Mouse (Mus musculus) myocyte (in vitro differentiated cells): ENCODE measurements around the gene Myoz1. TPM values are rescaled to one million over a fixed set of nuclear protein-coding genes. Genes with fewer than 3 reads are reported as not detected.

Experiments used
- H3K27me3 ChIP-seq: one replicate; pipeline ENCODE4 v1.6.1; 2011; ENCODE audit not compliant: control insufficient read depth, insufficient read depth, insufficient read length
- H3K36me3 ChIP-seq: one replicate; pipeline ENCODE4 v1.6.1; 2011; ENCODE audit not compliant: control insufficient read depth, insufficient read depth
- H3K4me2 ChIP-seq: one replicate; pipeline ENCODE4 v1.6.1; 2011; ENCODE audit warnings: low read depth, control low read depth
- H3K4me3 ChIP-seq: one replicate; pipeline ENCODE4 v1.5.1; 2011; ENCODE audit warnings: mild to moderate bottlenecking, control low read depth, moderate library complexity
- H3K79me2 ChIP-seq: one replicate; pipeline ENCODE4 v1.6.1; 2011; ENCODE audit not compliant: control insufficient read depth, insufficient read depth
- H3ac ChIP-seq: one replicate; pipeline ENCODE4 v1.6.1; 2011; ENCODE audit not compliant: control insufficient read depth, insufficient read length
- CEBPB ChIP-seq: IDR thresholded peaks from 2 replicates; pipeline ENCODE4 v1.6.1; 2011; ENCODE audit warnings: mild to moderate bottlenecking, moderate library complexity; ENCODE audit not compliant: poor library complexity, insufficient read depth, severe bottlenecking
- E2F4 ChIP-seq: IDR thresholded peaks from one replicate; pipeline ENCODE4 v1.6.1; 2011; ENCODE audit warnings: mild to moderate bottlenecking, control low read depth, moderate library complexity; ENCODE audit not compliant: insufficient read depth
- MAX ChIP-seq: IDR thresholded peaks from one replicate; pipeline ENCODE4 v1.6.1; 2011; ENCODE audit warnings: low read depth, mild to moderate bottlenecking, control low read depth
- MYOD1 ChIP-seq, 3 experiments: IDR thresholded peaks; one replicate each; pipeline ENCODE4 v1.6.1; 2011; ENCODE audit warnings: control low read depth in 2 of 3, low read depth in 2 of 3, mild to moderate bottlenecking in 2 of 3, moderate library complexity in 1 of 3; ENCODE audit not compliant: insufficient read length in 2 of 3, control insufficient read depth in 1 of 3
- MYOG ChIP-seq, 3 experiments: IDR thresholded peaks; one replicate each; pipeline ENCODE4 v1.6.1; 2011; ENCODE audit warnings: control low read depth in 2 of 3, low read depth in 2 of 3, mild to moderate bottlenecking in 2 of 3; ENCODE audit not compliant: insufficient read length in 2 of 3, control insufficient read depth in 1 of 3, insufficient read depth in 1 of 3
- POLR2A ChIP-seq: IDR thresholded peaks from one replicate; pipeline ENCODE4 v1.6.1; 2011; ENCODE audit warnings: low read depth, mild to moderate bottlenecking, control low read depth, moderate library complexity; ENCODE audit not compliant: insufficient read length
- POLR2AphosphoS2 ChIP-seq: IDR thresholded peaks from one replicate; pipeline ENCODE4 v1.6.1; 2011; ENCODE audit warnings: low read depth, control low read depth; ENCODE audit not compliant: insufficient read length
- REST ChIP-seq: IDR thresholded peaks from one replicate; pipeline ENCODE4 v1.6.1; 2011; ENCODE audit warnings: mild to moderate bottlenecking, control low read depth, moderate library complexity; ENCODE audit not compliant: insufficient read depth, insufficient read length
- SRF ChIP-seq: IDR thresholded peaks from one replicate; pipeline ENCODE4 v1.6.1; 2011; ENCODE audit warnings: low read depth; ENCODE audit not compliant: control insufficient read depth, insufficient read length
- TCF12 ChIP-seq: IDR thresholded peaks from one replicate; pipeline ENCODE4 v1.6.1; 2011; ENCODE audit warnings: mild to moderate bottlenecking, control low read depth; ENCODE audit not compliant: poor library complexity, insufficient read depth, severe bottlenecking
- TCF3 ChIP-seq: IDR thresholded peaks from one replicate; pipeline ENCODE4 v1.6.1; 2011; ENCODE audit warnings: low read depth, control low read depth; ENCODE audit not compliant: insufficient read length
- USF1 ChIP-seq: IDR thresholded peaks from one replicate; pipeline ENCODE4 v1.6.1; 2011; ENCODE audit warnings: low read depth, mild to moderate bottlenecking, control low read depth, moderate library complexity
- polyA plus RNA-seq: library from polyadenylated mRNA; unstranded; fragments of >200 nt; fragmentation: generic; extraction: Trizol; gene quantifications from one replicate; pipeline ENCODE4 v1.2.1, GENCODE M21; 2012; ENCODE audit warnings: missing spikeins

The Myoz1 gene
- polyA plus RNA-seq, 1 experiment, result 8.6 TPM

GRCm38 (mm10) chr14:20651000-20651399, 5.3 kb downstream of the Myoz1 start:
- H3K4me2 ChIP-seq, result no peak overlapping the region
- H3K27me3 ChIP-seq, result no peaks in the 10 kb centered on the region
- H3K79me2 ChIP-seq, result no peaks in the 10 kb centered on the region
- peak; percentile 55 to 82 (median 79) for TF ChIP-seq MYOD1 (IDR thresholded peaks at IDR 0.05; ENCODE audit: control insufficient read depth in 1 of 3, insufficient read length in 2 of 3, low read depth in 2 of 3)
- no peak for TF ChIP-seq REST
- peak; percentile 29 to 85 (median 72) for TF ChIP-seq MYOG (IDR thresholded peaks at IDR 0.05; ENCODE audit: control insufficient read depth in 1 of 3, insufficient read depth in 1 of 3, insufficient read length in 2 of 3, low read depth in 2 of 3)
- no peak overlapping the region for H3K4me3 ChIP-seq
- H3K36me3 ChIP-seq, result no peaks in the 10 kb centered on the region
- H3ac ChIP-seq, result no peak overlapping the region

GRCm38 (mm10) chr14:20646381-20646780, 10.0 kb downstream of the Myoz1 start:
- Histone ChIP-seq H3K36me3 (no peaks in the 10 kb centered on the region), H3K79me2 (peaks cover 8% of the 10 kb centered on the region), H3K27me3 (no peaks in the 10 kb centered on the region), H3K4me3 (no peak overlapping the region), H3K4me2 (no peak overlapping the region), H3ac (no peak overlapping the region)
- TF ChIP-seq MAX (no peak), TCF12 (no peak), REST (no peak), POLR2AphosphoS2 (no peak), USF1 (no peak), CEBPB (no peak), E2F4 (no peak), MYOG (IDR thresholded peaks at IDR 0.05; ENCODE audit: control insufficient read depth in 1 of 3, insufficient read depth in 1 of 3, insufficient read length in 2 of 3, low read depth in 2 of 3) (no peak), TCF3 (no peak), POLR2A (no peak), MYOD1 (IDR thresholded peaks at IDR 0.05; ENCODE audit: control insufficient read depth in 1 of 3, insufficient read length in 2 of 3, low read depth in 2 of 3) (no peak), SRF (no peak)

GRCm38 (mm10) chr14:20645547-20645946, 10.8 kb downstream of the Myoz1 start:
- no peak overlapping the region for H3K4me3 ChIP-seq
- peaks cover 11% of the 10 kb centered on the region for H3K79me2 ChIP-seq
- H3K27me3 ChIP-seq, result no peaks in the 10 kb centered on the region
- H3K4me2 ChIP-seq, result no peak overlapping the region
- no peak for TF ChIP-seq TCF3
- TF ChIP-seq REST, result no peak
- TF ChIP-seq CEBPB, result no peak
- TF ChIP-seq MAX, result no peak
- TF ChIP-seq MYOG (IDR thresholded peaks at IDR 0.05; ENCODE audit: control insufficient read depth in 1 of 3, insufficient read depth in 1 of 3, insufficient read length in 2 of 3, low read depth in 2 of 3), result no peak
- no peak for TF ChIP-seq TCF12
- TF ChIP-seq USF1, result no peak
- no peak for TF ChIP-seq POLR2AphosphoS2
- TF ChIP-seq E2F4, result no peak
- TF ChIP-seq MYOD1 (IDR thresholded peaks at IDR 0.05; ENCODE audit: control insufficient read depth in 1 of 3, insufficient read length in 2 of 3, low read depth in 2 of 3), result no peak
- no peak for TF ChIP-seq POLR2A
- no peak for TF ChIP-seq SRF
- no peaks in the 10 kb centered on the region for H3K36me3 ChIP-seq
- H3ac ChIP-seq, result no peak overlapping the region

- H3ac ChIP-seq, result peak overlapping the region; percentile 55
- no peaks in the 10 kb centered on the region for H3K36me3 ChIP-seq
- no peak for TF ChIP-seq TCF12
- TF ChIP-seq TCF3, result no peak
- no peak for TF ChIP-seq POLR2A
- TF ChIP-seq MYOG (IDR thresholded peaks at IDR 0.05; ENCODE audit: control insufficient read depth in 1 of 3, insufficient read depth in 1 of 3, insufficient read length in 2 of 3, low read depth in 2 of 3), result no peak
- TF ChIP-seq REST, result no peak
- no peak for TF ChIP-seq MAX
- TF ChIP-seq POLR2AphosphoS2, result no peak
- no peak for TF ChIP-seq MYOD1 (IDR thresholded peaks at IDR 0.05; ENCODE audit: control insufficient read depth in 1 of 3, insufficient read length in 2 of 3, low read depth in 2 of 3)
- TF ChIP-seq USF1, result no peak
- H3K4me2 ChIP-seq, result peak overlapping the region; percentile 99
- H3K4me3 ChIP-seq, result peak overlapping the region; percentile 95
- H3K27me3 ChIP-seq, result no peaks in the 10 kb centered on the region
- H3K79me2 ChIP-seq, result peaks cover 21% of the 10 kb centered on the region
These were observed 14.9 kb downstream of the Myoz1 start for GRCm38 (mm10) chr14:20641438-20641875.

GRCm38 (mm10) chr14:20640644-20641437, 15.5 kb downstream of the Myoz1 start, which contains the start of gene Usp54:
Gene Usp54 (minus strand): TSS chr14:20641063.
- Histone ChIP-seq H3ac (peak within 1 kb of the TSS; percentile 55), H3K27me3 (no peaks in the 10 kb centered on the region), H3K4me3 (peak within 1 kb of the TSS; percentile 95), H3K4me2 (peak within 1 kb of the TSS; percentile 99), H3K36me3 (no peaks in the 10 kb centered on the region), H3K79me2 (peaks cover 21% of the 10 kb centered on the region)
- TF ChIP-seq USF1 (no peak), POLR2AphosphoS2 (peak; percentile 76), TCF3 (no peak), TCF12 (no peak), CEBPB (no peak), MAX (no peak), REST (no peak), MYOG (IDR thresholded peaks at IDR 0.05; ENCODE audit: control insufficient read depth in 1 of 3, insufficient read depth in 1 of 3, insufficient read length in 2 of 3, low read depth in 2 of 3) (no peak), E2F4 (no peak), POLR2A (peak; percentile 89), MYOD1 (IDR thresholded peaks at IDR 0.05; ENCODE audit: control insufficient read depth in 1 of 3, insufficient read length in 2 of 3, low read depth in 2 of 3) (peak in 1 of 3 experiments; percentile 45), SRF (no peak)
